17 mouse cellular contexts compared by ENCODE assay signal in genomic region chr8:12492461-12492860, GRCm38 (mm10).
"Had no signal": no experiment of that assay in that cellular context is flagged by ENCODE, and none has a peak within 500 bp of the region (broad histone marks: within the 10 kb centered on the region; RNA-seq: fewer than 3 reads in every experiment).

No protein-coding gene starts in this region.

- H3K9me3 ChIP-seq: limb, embryonic 10.5 days; liver, embryonic 15.5 days; neural tube, embryonic 13.5 days had no signal

- H3K27ac ChIP-seq: left cerebral cortex, adult 2 months; limb, embryonic 10.5 days; liver, embryonic 15.5 days; neural tube, embryonic 13.5 days had no signal

- H3K36me3 ChIP-seq: limb, embryonic 10.5 days; liver, embryonic 15.5 days; neural tube, embryonic 13.5 days had no signal

- DNase-seq: lung, adult 2 months; lung, postnatal 4 days; retina, postnatal 1 day; right cerebral cortex, postnatal 4 days; spleen, adult 18-20 months; thymus, adult 2 months; thymus, postnatal 25 days had no signal

- ATAC-seq: inflammation-experienced regulatory T-cells, adult 6 months; intestine, postnatal 0 days; lung, postnatal 0 days; midbrain, embryonic 16.5 days had no signal

- H3K4me1 ChIP-seq: liver, embryonic 15.5 days had no signal

- H3K4me2 ChIP-seq: liver, embryonic 11.5 days; liver, embryonic 15.5 days; midbrain, embryonic 11.5 days; neural tube, embryonic 13.5 days had no signal

- H3K9ac ChIP-seq: liver, embryonic 15.5 days; neural tube, embryonic 13.5 days had no signal

- H3K4me3 ChIP-seq: left cerebral cortex, adult 2 months; limb, embryonic 10.5 days; liver, embryonic 15.5 days; neural tube, embryonic 13.5 days had no signal
